Comparison of ENCODE assay signal across 26 mouse cellular contexts in the genomic region with DNA sequence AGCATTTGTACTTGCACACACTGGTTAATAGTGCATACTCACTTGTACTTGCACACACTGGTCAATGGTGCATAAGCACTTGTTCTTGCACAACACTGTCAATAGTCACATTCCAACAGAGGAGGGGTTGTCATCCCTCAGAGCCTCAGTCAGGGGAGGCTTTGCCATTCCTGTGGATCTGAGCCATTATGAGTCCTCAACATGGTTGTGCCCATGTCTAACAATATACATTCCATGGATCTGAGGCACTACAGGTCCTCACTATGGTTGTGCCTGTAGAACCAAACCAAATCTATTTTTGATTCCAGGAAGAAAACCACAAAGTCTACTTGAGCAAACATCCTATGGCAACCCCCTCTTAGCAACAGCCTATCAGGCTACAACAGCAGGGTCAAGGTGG.
DNase-seq lines count a peak whose midpoint lies in the region; ATAC-seq and TF ChIP-seq lines count a peak whose summit lies in the region.
"Had no signal": no experiment of that assay in that cellular context is flagged by ENCODE, and none has a peak within 500 bp of the region (broad histone marks: within the 10 kb centered on the region; RNA-seq: fewer than 3 reads in every experiment).

No protein-coding gene starts in this region.

- POLR2A ChIA-PET in Patski (lab: Charles Lee), result no interaction called here

- H3K4me3 ChIP-seq in intestine, embryonic 14.5 days (ENCODE audit: low read depth, low read length), result no peak overlapping the region
- H3K4me3 ChIP-seq in intestine, embryonic 16.5 days (ENCODE audit: low read length), result no peak overlapping the region
- H3K4me3 ChIP-seq in stomach, postnatal 0 days (ENCODE audit: low read depth, low read length), result no peak overlapping the region
- H3K4me3 ChIP-seq: embryonic facial prominence, embryonic 13.5 days; embryonic facial prominence, embryonic 15.5 days; erythroblast, embryonic 14.5 days; forebrain, embryonic 10.5 days; forebrain, embryonic 12.5 days had no signal

- H3K9me3 ChIP-seq in intestine, embryonic 14.5 days (ENCODE audit: control insufficient read depth, low read length), result peaks cover 7% of the 10 kb centered on the region; the same call in 1 of the 2 replicates
- H3K9me3 ChIP-seq in intestine, embryonic 16.5 days (ENCODE audit: control insufficient read depth, low read length), result no peaks in the 10 kb centered on the region
- H3K9me3 ChIP-seq in stomach, postnatal 0 days (ENCODE audit: control insufficient read depth, low read length), result no peaks in the 10 kb centered on the region
- H3K9me3 ChIP-seq: G1E had no signal

- CTCF ChIA-PET in Patski (lab: Charles Lee), result no interaction called here

- H3K9ac ChIP-seq in intestine, embryonic 14.5 days (ENCODE audit: low read length), result no peak overlapping the region
- H3K9ac ChIP-seq in intestine, embryonic 16.5 days (ENCODE audit: low read depth, low read length), result no peak overlapping the region
- H3K9ac ChIP-seq in stomach, postnatal 0 days (ENCODE audit: low read length), result no peak overlapping the region
- H3K9ac ChIP-seq: embryonic facial prominence, embryonic 13.5 days; embryonic facial prominence, embryonic 15.5 days; forebrain, embryonic 12.5 days had no signal

- ATAC-seq in intestine, embryonic 14.5 days (replicated peaks; ENCODE audit: low FRiP score, low TSS enrichment, low read depth), result no peak
- no peak for ATAC-seq in intestine, embryonic 16.5 days
- peak; percentile 85 for ATAC-seq in Patski
- ATAC-seq in stomach, postnatal 0 days (ENCODE audit: low FRiP score, low TSS enrichment), result no peak
- ATAC-seq: CD4-positive, CD25-positive, alpha-beta regulatory T cell, adult 4 months; forebrain, embryonic 14.5 days; forebrain, embryonic 16.5 days had no signal

- H3K27ac ChIP-seq in intestine, embryonic 14.5 days (ENCODE audit: low read depth), result no peak overlapping the region
- no peak overlapping the region for H3K27ac ChIP-seq in intestine, embryonic 16.5 days (ENCODE audit: low read length)
- no peak overlapping the region for H3K27ac ChIP-seq in stomach, postnatal 0 days (replicated peaks)
- H3K27ac ChIP-seq: embryonic facial prominence, embryonic 13.5 days; embryonic facial prominence, embryonic 15.5 days; forebrain, embryonic 10.5 days; forebrain, embryonic 12.5 days had no signal

- peak; percentile 21 for DNase-seq in intestine, embryonic 14.5 days (ENCODE audit: low spot score)
- peak; percentile 59 for DNase-seq in 3T3-L1 (ENCODE audit: low read depth, low spot score)
- DNase-seq in Patski (ENCODE audit: low read depth, low spot score), result no peak
- no peak for DNase-seq in stomach, postnatal 0 days (ENCODE audit: low spot score)
- DNase-seq: adrenal gland, adult 2 months; adrenal gland, postnatal 10 days; adrenal gland, postnatal 25 days; B cell, adult 2 months; cerebellum, adult 11 months; cerebellum, adult 18-20 months; cerebellum, adult 8-10 months; cerebellum, adult 9-11 months; cerebellum, postnatal 14 days; cerebellum, postnatal 36 days; embryo, embryonic 11 days had no signal

- H3K27me3 ChIP-seq in intestine, embryonic 14.5 days (replicated peaks; ENCODE audit: control insufficient read depth, insufficient read depth, low read length), result no peaks in the 10 kb centered on the region
- no peaks in the 10 kb centered on the region for H3K27me3 ChIP-seq in intestine, embryonic 16.5 days (replicated peaks; ENCODE audit: control insufficient read depth, insufficient read depth, low read length)
- no peaks in the 10 kb centered on the region for H3K27me3 ChIP-seq in Patski
- H3K27me3 ChIP-seq in stomach, postnatal 0 days (ENCODE audit: control insufficient read depth, insufficient read depth, low read length), result no peaks in the 10 kb centered on the region
- H3K27me3 ChIP-seq: CH12.LX; embryonic facial prominence, embryonic 13.5 days; embryonic facial prominence, embryonic 15.5 days; forebrain, embryonic 12.5 days had no signal

- H3K4me1 ChIP-seq in intestine, embryonic 14.5 days (replicated peaks; ENCODE audit: control insufficient read depth, insufficient read depth, low read length), result no peaks in the 10 kb centered on the region
- H3K4me1 ChIP-seq in intestine, embryonic 16.5 days (ENCODE audit: control insufficient read depth, insufficient read depth, low read length), result no peaks in the 10 kb centered on the region
- H3K4me1 ChIP-seq in stomach, postnatal 0 days (replicated peaks; ENCODE audit: control insufficient read depth, insufficient read depth), result no peaks in the 10 kb centered on the region
- H3K4me1 ChIP-seq: embryonic facial prominence, embryonic 13.5 days; embryonic facial prominence, embryonic 15.5 days; forebrain, embryonic 10.5 days; forebrain, embryonic 12.5 days had no signal

- TF ChIP-seq EP300 in stomach, postnatal 0 days (optimal IDR thresholded peaks at IDR 0.05), result no peak

- TF ChIP-seq CTCF in Patski (IDR thresholded peaks at IDR 0.05), result no peak
- no peak for TF ChIP-seq CTCF in stomach, postnatal 0 days (IDR thresholded peaks at IDR 0.05; ENCODE audit: low read depth)

- no peak overlapping the region for H3K4me2 ChIP-seq in intestine, embryonic 14.5 days (ENCODE audit: low read length)
- H3K4me2 ChIP-seq in intestine, embryonic 16.5 days (ENCODE audit: low read depth, low read length), result no peak overlapping the region
- no peak overlapping the region for H3K4me2 ChIP-seq in stomach, postnatal 0 days (replicated peaks; ENCODE audit: low read depth)
- H3K4me2 ChIP-seq: embryonic facial prominence, embryonic 13.5 days; embryonic facial prominence, embryonic 15.5 days; forebrain, embryonic 12.5 days had no signal

- in situ Hi-C loops in Patski (cut with MboI; ENCODE audit: low pct_unique_long_range_greater_than_20kb), result no loop called here

- no peaks in the 10 kb centered on the region for H3K36me3 ChIP-seq in intestine, embryonic 14.5 days (ENCODE audit: control insufficient read depth, insufficient read depth, low read length)
- no peaks in the 10 kb centered on the region for H3K36me3 ChIP-seq in intestine, embryonic 16.5 days (ENCODE audit: control insufficient read depth, insufficient read depth, low read length)
- no peaks in the 10 kb centered on the region for H3K36me3 ChIP-seq in stomach, postnatal 0 days (ENCODE audit: control insufficient read depth, insufficient read depth, low read length)
- H3K36me3 ChIP-seq: embryonic facial prominence, embryonic 13.5 days; embryonic facial prominence, embryonic 15.5 days; forebrain, embryonic 10.5 days; forebrain, embryonic 12.5 days; G1E had no signal

Comparison
In these comparisons a context has a peak if more than half of its experiments do, and no peak if none do; other contexts are left out.
1. DNase-seq: peak in intestine, embryonic 14.5 days (single experiment) and 3T3-L1 (single experiment); none in Patski (single experiment) and stomach, postnatal 0 days (single experiment).